Mouse (Mus musculus) G1E (cell line): ENCODE measurements around the gene Sorcs2.

Source experiments
- CTCF ChIP-seq: IDR thresholded peaks from 2 replicates; pipeline ENCODE4 v1.5.1; 2012; ENCODE audit warnings: low read depth, low read length, inconsistent platforms, mixed read lengths
- GATA1 ChIP-seq: IDR thresholded peaks from 2 replicates; pipeline ENCODE4 v1.6.1; 2012; ENCODE audit warnings: borderline replicate concordance, low read length, inconsistent platforms, mixed read lengths
- POLR2AphosphoS5 ChIP-seq: IDR thresholded peaks from 2 replicates; pipeline ENCODE4 v1.6.1; 2012; ENCODE audit warnings: low read depth, low read length, inconsistent platforms; ENCODE audit not compliant: insufficient replicate concordance
- TAL1 ChIP-seq: conservative IDR thresholded peaks from 2 replicates; pipeline ENCODE4 v1.6.1; 2012; ENCODE audit warnings: low read depth, low read length, inconsistent platforms, mixed read lengths

DNA sequence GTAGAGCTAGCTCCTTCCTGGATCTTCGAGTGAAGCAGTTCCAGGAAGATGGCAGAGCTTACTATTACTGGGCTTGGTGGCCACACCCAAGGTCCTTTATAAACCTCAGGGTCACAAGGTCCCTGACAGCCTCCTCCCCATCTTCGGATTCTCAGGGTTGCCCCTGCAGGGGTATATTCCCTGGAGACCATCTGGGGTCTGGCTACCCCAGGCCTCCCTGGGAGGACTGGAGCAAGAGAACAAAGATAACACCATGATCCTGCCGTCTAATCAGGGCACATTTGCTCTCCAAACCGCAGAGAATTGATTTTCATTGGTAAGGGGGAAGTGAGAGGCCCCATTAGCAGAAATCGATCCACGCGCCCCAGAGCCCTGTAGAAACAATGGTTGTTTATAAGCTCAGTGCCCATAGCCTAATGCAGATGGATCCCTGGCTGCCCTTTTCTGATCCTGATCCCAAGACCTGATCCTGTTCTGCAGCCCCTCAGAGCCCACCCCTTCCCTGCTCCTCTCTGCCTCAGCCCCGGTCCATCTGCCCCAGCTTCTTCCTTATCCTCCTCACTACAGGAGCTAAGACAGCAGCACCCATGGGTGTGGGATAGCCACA lies 243.0 kb downstream of the Sorcs2 start:
- TF ChIP-seq TAL1 = no peak
- TF ChIP-seq CTCF = no peak
- no peak for TF ChIP-seq POLR2AphosphoS5
- no peak for TF ChIP-seq GATA1
